Mouse (Mus musculus) urinary bladder, postnatal 14 days (tissue): Measurements from ENCODE around the gene Cdc14b.

Source experiments
- DNase-seq: peaks from one replicate; pipeline ENCODE4 v3.0.0; 2021; ENCODE audit warnings: low spot score

The Cdc14b gene

GRCm38 (mm10) chr13:64274879-64275753 lies at the start of gene Cdc14b:
Gene Cdc14b (minus strand): TSS chr13:64275290.
- peak; percentile 76 for DNase-seq

GRCm38 (mm10) chr13:64322561-64323281 lies 47.6 kb upstream of the Cdc14b start:
- no peak for DNase-seq

- no peak for DNase-seq
Observed at GRCm38 (mm10) chr13:64320334-64320733, 45.2 kb upstream of the Cdc14b start.

GRCm38 (mm10) chr13:64319782-64320181 lies 44.7 kb upstream of the Cdc14b start:
- DNase-seq: no peak

GRCm38 (mm10) chr13:64318355-64318754 lies 43.3 kb upstream of the Cdc14b start:
- DNase-seq: no peak

- DNase-seq: no peak
Observed at GRCm38 (mm10) chr13:64315483-64316050, 40.5 kb upstream of the Cdc14b start.

- no peak for DNase-seq
Observed at GRCm38 (mm10) chr13:64314041-64314440, 39.0 kb upstream of the Cdc14b start.

- DNase-seq: no peak
Observed at GRCm38 (mm10) chr13:64312916-64313289, 37.8 kb upstream of the Cdc14b start.

- peak; percentile 94 for DNase-seq
Observed at GRCm38 (mm10) chr13:64312024-64312915, 37.2 kb upstream of the Cdc14b start, which contains the start of gene Aaed1. Gene Aaed1 (minus strand): TSS chr13:64312710.

GRCm38 (mm10) chr13:64311266-64311665 lies 36.2 kb upstream of the Cdc14b start:
- no peak for DNase-seq

- no peak for DNase-seq
Observed at GRCm38 (mm10) chr13:64310585-64310984, 35.5 kb upstream of the Cdc14b start.

GRCm38 (mm10) chr13:64309842-64310241 lies 34.8 kb upstream of the Cdc14b start:
- DNase-seq: no peak

- no peak for DNase-seq
Observed at GRCm38 (mm10) chr13:64309036-64309435, 33.9 kb upstream of the Cdc14b start.

- no peak for DNase-seq
Observed at GRCm38 (mm10) chr13:64307508-64307907, 32.4 kb upstream of the Cdc14b start.

- peak; percentile 67 for DNase-seq
Observed at GRCm38 (mm10) chr13:64306078-64306477, 31.0 kb upstream of the Cdc14b start.

- no peak for DNase-seq
Observed at GRCm38 (mm10) chr13:64299069-64299468, 24.0 kb upstream of the Cdc14b start.

GRCm38 (mm10) chr13:64286791-64287190 lies 11.7 kb upstream of the Cdc14b start:
- DNase-seq: no peak

- DNase-seq: no peak
Observed at GRCm38 (mm10) chr13:64286321-64286720, 11.2 kb upstream of the Cdc14b start.

- DNase-seq: no peak
Observed at GRCm38 (mm10) chr13:64284676-64285075, 9.6 kb upstream of the Cdc14b start.

GRCm38 (mm10) chr13:64280940-64281339 lies 5.8 kb upstream of the Cdc14b start:
- DNase-seq: no peak

GRCm38 (mm10) chr13:64275754-64276127 lies 651 bp upstream of the Cdc14b start:
- no peak for DNase-seq
